Mouse (Mus musculus) brain, embryonic 14.5 days (tissue): ENCODE data around the gene Dner. TPM values are rescaled to one million over a fixed set of nuclear protein-coding genes. Genes with fewer than 3 reads are reported as not detected.

Source experiments
- DNase-seq: peaks from one replicate; pipeline ENCODE4 v3.0.0-alpha.2; 2011; ENCODE audit warnings: low read depth
- CTCF ChIP-seq: fragments of 200-500 bp; IDR thresholded peaks from 2 replicates; pipeline ENCODE4 v1.5.1; 2012; ENCODE audit warnings: inconsistent platforms, mild to moderate bottlenecking, moderate library complexity, borderline replicate concordance; ENCODE audit not compliant: insufficient read depth, insufficient read length; ENCODE audit errors: extremely low read depth
- POLR2A ChIP-seq: fragments of 200-500 bp; IDR thresholded peaks from 2 replicates; pipeline ENCODE4 v1.6.1; 2012; ENCODE audit warnings: mild to moderate bottlenecking, inconsistent platforms, borderline replicate concordance; ENCODE audit not compliant: poor library complexity, insufficient read depth, insufficient read length, severe bottlenecking; ENCODE audit errors: extremely low read depth
- polyA plus RNA-seq: library from polyadenylated mRNA; depleted of rRNA; stranded (reverse); fragments of >200 nt; gene quantifications from 2 replicates; pipeline ENCODE4 v1.2.3, GENCODE M21; 2012

Gene Dner
- polyA plus RNA-seq, 1 experiment: 215 TPM

DNA sequence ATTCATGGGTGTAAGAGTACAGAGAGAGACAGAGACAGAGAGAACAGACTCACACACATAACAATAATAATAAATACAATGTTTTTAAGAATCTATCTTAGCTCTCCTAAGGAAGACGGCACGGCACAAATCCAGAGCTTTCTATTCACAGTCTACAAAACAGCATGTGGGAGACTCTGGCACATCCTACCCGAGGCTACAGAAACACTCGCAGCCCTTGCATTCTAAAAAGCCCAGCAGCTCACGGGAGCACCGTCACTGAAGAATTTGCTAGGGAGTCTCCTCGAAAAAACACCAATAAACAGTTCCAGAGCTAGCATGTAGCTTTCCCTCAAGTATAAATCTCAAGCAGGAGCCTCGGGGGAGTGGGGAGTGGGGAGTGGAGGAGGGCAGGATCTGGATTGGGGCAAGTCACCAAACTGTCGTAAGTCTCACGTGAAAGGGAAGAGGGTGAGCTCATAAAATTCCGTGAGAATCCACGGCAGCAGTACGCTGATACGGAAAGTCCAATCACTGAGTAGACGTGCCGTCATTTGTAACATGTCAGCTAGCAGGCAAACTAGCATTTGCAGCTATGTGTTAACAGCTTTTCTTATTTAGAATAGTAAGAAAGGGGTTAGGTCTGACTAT lies 76.8 kb downstream of the Dner start:
- no peak for TF ChIP-seq CTCF
- no peak for TF ChIP-seq POLR2A
- DNase-seq: peak; percentile 66

DNA sequence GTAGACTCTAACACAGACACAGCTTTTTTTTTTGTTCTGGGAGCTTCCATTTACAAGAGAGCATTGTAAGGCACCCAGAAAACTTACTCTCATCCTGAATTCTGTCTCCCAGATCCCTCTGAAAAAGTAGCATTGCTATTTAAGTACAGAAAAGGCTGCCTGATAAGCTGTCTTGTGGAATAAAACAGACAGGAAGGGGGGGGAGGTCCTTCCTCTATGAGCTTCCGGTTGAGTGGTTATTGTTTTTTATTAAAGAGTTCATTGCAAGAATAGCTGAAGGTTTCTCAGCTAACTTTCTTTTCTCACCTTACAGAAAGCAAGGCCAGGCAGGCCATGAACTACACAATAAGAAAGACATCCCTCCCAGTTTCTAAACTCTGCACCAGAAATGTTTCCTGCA lies 77.9 kb downstream of the Dner start:
- DNase-seq: no peak
- TF ChIP-seq POLR2A: no peak
- TF ChIP-seq CTCF: no peak

DNA sequence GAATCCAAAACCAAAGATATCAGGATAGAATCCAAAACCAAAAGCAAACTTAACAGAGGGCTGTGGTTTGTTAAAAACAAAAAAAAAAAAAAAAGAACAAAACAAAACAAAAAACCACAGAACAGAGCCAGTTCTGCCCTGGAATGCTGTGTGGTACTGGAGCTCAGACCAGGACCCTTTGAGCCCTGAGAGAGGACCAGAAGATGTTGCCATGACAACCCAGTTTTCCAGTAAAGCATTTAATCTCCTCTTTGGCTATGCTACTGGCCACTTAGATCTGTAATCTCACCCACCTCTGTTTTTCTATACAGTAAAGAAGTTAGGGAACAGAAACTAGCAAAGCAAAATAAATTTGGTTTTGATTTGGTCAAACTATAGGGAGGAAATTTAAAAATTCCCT lies 79.9 kb downstream of the Dner start:
- no peak for TF ChIP-seq CTCF
- no peak for TF ChIP-seq POLR2A
- DNase-seq: peak; percentile 44

DNA sequence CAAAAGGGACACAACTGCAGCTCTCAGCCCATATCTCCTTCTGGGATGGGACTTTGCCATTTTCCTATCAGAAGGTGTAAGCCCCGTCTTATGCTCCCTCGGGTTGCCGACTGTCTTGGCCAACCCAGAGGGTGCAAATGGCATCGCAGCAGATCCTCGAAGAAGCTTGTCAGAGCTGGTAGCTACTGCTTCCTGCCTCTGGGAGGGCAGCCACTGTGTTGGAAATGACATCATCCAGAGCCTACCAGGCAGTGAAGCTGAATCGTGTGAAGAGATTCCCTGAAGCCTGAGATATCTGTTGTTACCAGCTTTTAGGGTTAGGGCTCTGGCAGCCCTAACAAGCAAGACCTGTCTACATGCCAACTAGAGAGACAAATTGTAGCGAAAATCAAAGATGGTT lies 81.4 kb downstream of the Dner start:
- DNase-seq: no peak
- TF ChIP-seq CTCF (no peak), POLR2A (no peak)

DNA sequence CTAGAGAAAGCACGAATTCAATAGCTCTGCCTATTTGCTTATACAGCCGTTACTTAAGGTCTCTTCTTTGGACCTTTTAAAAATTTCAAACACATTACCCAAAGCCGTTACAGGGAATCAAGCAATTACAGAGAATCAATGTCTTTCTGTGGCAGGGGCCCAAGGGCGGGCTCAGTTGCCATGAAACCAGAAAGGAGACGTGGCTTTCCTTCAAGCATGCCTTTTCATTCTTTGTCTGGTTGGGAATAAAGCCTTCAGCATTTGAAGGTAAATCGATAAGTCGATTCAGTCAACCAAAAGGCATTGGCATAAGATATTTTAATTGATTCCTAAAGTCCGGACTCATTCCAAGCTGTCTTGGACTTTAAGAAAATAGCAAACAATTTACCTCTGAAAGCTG lies 82.9 kb downstream of the Dner start:
- TF ChIP-seq CTCF (no peak), POLR2A (no peak)
- peak; percentile 85 for DNase-seq

DNA sequence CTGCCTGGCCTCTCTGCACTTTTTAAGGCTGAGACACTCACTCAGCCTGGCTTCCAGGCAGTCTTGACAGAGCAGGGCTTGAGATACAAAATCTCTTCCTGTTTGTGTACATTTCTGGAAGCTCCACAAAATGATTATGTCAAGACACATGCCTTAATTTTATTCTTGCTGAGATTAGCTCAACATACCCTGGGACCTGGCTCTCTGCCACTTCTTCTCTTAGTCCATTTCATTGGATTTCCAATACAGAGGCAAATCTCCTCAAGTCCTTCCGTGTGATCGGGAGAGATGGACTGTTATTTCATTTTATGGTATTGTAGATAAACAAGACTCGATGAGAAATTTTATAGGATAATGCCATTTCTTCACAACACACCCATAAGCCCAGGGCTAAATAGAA lies 84.7 kb downstream of the Dner start:
- DNase-seq: peak; percentile 53
- TF ChIP-seq POLR2A: no peak
- TF ChIP-seq CTCF: no peak

DNA sequence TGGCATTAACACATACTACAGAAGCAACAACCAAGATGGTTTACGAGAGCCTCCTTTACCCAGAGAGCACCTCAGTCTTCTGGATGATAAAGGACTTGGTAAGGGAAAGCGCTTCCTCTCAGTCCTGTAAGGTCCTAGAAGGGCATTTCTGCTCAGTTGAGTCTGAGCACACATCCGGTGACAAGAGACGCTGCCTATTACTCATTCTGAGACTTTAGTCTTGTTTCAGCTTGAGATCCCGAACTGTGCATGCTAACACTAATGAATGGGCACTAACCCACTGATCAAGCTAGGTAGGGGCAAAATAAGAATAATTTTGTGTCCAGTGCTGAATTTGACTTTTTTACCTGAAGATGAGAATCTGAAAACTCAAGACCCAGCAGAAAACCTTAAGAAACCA lies 97.0 kb downstream of the Dner start:
- no peak for DNase-seq
- no peak for TF ChIP-seq CTCF
- TF ChIP-seq POLR2A: no peak

DNA sequence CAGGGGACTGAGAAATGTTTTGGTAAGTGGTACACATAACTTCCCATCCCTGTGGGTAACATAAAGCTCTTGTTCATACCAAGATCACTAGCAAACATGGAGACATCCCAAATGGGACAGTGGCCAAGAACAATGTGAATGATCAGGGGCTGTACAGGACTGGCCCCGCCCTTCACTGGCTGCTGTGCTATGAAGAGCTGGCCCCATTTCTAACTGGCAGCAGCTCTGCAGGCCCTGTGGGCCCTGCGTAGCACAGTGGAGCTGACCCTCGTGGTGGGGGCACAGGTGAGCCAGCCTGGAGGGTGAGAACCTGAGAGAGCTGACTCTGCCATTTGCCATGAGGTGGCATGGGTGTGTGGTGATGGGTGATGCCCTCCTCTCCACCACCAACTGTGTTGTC lies 100.0 kb downstream of the Dner start:
- TF ChIP-seq POLR2A (no peak), CTCF (no peak)
- DNase-seq: peak; percentile 59

DNA sequence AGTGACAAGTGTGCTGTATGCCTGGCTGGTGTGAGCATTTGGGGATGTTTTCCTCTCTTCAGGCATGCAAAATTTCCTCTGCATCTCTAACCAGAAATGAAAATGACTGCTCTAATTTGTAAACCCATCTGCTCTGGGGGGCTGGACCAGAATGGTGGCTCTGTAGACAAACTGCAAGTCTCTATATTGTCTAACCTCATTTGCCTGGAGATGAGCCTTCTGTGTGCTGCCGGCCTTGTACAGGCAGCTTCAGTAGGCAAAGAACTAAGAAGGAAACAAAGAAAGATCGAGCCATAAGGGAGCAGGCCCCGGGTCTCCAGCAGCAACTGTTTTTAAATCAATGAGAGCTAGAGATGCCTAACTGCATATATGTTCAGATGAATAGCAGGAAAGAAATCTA lies 103.6 kb downstream of the Dner start:
- TF ChIP-seq CTCF: no peak
- no peak for TF ChIP-seq POLR2A
- DNase-seq: peak; percentile 47

DNA sequence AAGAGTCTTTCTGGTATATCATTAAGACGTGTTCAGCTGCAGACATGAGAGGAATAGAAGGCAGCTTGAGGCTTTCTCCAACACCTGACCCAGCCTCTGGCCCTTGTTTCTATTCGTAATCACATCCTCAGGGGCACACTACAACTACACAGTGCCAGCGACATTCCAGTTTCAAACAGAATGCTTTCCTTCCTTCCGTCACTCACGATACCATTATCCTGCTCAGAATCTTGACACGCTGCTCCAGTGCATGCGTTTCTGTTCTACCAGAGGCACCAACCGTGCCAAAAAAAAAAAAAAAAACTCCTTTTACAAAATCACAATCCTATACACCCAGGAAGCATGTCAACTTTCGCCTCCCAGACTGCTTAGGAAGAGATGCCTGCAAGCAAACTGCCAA lies 105.5 kb downstream of the Dner start:
- peak; percentile 65 for DNase-seq
- no peak for TF ChIP-seq POLR2A
- no peak for TF ChIP-seq CTCF

DNA sequence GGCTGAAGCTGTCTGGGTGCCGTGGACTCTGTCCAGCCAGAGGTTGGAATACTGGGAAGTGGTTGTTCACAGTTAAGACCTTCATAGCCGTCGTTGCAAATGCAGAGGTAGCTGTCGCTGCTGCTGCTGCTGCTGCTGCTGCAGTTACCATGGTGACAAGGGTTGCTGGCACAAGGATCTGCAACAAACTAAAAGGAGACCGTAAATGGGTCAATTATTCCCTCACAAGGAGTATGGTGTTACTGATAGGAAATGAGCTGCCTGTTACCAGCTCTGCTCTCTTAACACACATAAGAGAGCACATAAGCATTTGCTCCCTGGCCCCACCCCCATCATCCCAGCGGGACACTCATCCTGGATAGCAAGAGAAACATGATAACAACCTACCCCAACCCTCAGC lies 110.6 kb downstream of the Dner start:
- DNase-seq: peak; percentile 94
- TF ChIP-seq POLR2A (no peak), CTCF (no peak)

DNA sequence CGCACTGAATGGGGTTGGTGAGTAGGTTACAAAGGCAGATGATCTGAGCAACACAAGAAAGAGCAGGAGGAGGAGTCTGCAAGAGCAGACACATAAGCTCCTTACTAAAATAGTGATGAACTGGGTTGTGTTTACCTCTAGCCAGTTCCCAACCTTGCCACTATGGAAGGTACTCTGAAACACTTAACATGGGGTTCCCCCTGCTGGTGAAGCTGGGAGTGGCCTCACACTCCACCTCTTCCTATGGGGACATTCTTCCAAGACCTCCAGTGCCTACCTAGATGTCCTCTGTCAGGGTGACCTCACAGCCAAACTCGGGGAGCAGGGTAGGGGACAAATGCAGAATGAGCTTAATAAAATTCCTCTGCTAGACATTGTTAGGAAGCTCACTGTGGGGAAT lies 114.2 kb downstream of the Dner start:
- DNase-seq: peak; percentile 66
- TF ChIP-seq CTCF (peak; percentile 73), POLR2A (no peak)
